Mouse (Mus musculus) mouse trophoblast stem cell (cell line): ENCODE data around the gene Dimt1.
"Not testable (repeated sequence)": the region's sequence is repeated elsewhere in the genome, so short reads cannot be mapped to it uniquely, and the experiment has no call there.

Experiments
- in situ Hi-C, 2 experiments: fragments of 300-500 bp; cut with MseI, MboI; formaldehyde crosslinking; loops; 2 replicates in 1 of 2; 3 replicates in 1 of 2; pipeline ENCODE4 v1.15.1; 2025

The Dimt1 gene

GRCm38 (mm10) chr13:106946594-106947540, at the start of gene Dimt1:
TSS of gene Dimt1 (plus strand) at chr13:106947127.
- in situ Hi-C loops, result no loop called here

DNA sequence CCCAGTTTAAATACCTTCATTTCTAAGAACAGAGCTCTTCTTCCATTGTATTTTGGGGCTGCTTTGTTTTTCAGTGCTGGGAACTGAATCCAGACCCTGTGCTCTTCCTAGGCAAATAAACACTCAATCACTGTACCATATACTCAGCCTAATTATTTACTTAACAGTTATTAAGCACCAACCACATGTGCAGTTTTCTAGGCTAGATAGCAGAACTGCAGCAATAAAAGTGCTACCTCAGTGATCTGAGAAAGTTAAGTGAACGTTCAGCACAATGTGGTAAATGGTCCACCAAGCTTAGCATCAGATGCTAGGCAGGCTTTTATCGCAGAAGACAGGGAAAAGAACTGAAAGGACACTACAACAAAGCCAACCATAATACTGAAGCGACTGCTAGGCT, 42.3 kb upstream of the Dimt1 start:
- in situ Hi-C loops, result no loop called here

DNA sequence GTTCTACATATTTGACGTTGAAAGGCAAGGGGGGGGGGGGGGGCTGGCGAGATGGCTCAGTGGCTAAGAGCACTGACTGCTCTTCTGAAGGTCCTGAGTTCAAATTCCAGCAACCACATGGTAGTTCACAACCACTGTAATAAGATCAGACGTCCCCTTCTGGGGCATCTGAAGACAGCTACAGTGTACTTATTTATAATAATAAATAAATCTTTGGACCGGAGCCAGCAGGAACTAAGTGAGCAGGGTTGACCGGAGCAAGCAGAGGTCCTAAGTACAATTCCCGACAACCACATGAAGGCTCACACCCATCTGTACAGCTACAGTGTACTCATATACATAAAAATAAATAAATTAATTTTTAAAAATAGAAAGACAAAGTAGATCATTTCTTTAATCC, 41.8 kb upstream of the Dimt1 start:
- in situ Hi-C loops, result not testable (repeated sequence)

GRCm38 (mm10) chr13:106907273-106907672, 39.7 kb upstream of the Dimt1 start:
- in situ Hi-C loops, result no loop called here

DNA sequence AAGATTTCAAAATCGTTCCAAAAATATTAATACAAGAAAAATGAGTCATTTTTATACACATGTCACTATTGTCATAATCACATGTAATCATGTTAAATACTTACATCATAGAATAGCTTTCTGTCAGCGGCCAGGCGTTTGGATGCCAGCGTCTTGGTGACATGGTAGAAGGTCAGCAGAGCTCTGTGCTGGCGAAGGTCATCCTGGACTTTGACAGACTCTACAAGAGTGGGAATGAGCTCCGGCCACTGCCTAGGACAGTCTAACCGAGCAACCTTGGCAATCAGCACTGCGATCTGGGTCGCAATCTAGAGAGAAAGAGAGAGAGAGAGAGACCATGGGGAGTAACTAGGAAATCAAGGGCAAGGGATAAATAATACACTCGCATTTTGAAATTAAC, 36.8 kb upstream of the Dimt1 start:
- in situ Hi-C loops, result no loop called here

- in situ Hi-C loops, result no loop called here
Observed at GRCm38 (mm10) chr13:106913125-106913736, 33.7 kb upstream of the Dimt1 start.

- in situ Hi-C loops, result no loop called here
Observed at GRCm38 (mm10) chr13:106918322-106919050, 28.4 kb upstream of the Dimt1 start.

DNA sequence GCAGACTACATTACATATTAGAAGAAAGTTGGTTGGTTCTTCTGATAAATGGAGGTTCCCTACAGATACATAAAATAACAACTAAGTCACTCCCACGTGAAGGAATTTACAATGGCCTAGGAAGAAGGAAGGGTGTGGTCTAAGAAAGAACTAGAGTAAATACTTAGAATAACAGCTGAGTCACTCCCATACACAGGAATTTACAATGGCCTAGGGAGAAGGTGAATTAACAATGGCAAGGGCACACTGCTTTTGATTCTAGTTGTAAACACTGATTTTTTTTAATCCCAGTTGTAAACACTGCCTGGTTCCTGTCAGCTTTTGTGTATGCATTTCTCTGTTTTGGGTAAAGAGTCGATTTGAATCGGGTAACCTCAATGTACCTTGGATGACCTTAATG, 21.0 kb upstream of the Dimt1 start:
- in situ Hi-C loops, result not testable (repeated sequence)

DNA sequence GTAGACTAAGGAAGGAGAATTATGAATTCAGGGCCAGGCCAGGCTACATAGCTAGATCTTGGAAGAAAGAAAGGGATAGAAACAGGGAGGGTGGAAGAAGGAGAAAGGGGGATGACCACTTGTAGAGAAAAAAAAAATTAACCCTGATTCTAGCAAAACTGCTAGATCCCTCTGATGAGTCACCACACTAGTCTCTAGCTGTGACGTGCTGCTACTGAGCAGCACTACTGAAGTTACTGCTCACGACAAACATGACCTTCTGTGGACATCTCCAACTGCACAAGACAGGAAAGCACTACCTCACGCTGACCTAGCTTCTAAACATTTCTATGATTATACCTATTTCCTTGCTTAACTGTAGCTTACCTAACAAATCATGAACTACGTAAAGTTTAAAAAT, 18.6 kb upstream of the Dimt1 start:
- in situ Hi-C loops, result no loop called here

DNA sequence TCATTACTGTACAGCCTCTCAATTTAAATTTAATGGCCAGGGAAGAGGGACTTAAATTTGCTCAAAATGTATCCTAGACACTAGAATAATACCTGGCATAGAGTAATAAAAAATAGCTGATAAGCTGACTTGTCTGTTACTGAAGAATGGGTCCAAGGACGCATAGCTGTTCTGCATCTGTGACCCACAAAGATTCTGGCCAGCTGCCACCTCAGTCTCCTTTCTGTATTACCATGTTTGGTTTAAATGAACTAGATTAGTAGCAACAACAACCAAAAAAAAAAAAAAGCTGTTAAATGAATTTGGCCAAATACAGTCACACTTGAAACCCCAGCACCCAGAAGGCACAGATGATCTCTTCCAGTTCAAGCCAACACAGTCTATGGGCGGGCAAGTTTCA, 17.7 kb upstream of the Dimt1 start:
- in situ Hi-C loops, result no loop called here

DNA sequence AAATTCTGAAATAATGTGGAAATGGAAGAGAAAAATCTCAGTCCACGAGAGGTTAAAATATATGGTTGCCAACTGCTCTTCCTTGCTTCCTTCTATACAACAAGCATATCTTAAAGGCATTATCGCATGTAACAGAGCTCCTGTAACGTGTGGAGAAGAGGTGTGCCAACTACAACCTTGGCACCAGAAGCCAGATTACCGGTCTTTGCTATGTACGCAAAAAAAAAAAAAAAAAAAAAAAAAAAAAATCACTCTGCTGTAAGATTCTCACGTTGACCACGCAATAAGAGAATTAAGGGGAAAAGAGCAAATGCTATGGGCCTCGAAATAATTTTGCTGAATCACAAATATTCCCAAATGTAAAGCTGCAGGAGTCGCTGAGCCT, 11.1 kb upstream of the Dimt1 start:
- in situ Hi-C loops, result no loop called here

- in situ Hi-C loops, result no loop called here
Observed at GRCm38 (mm10) chr13:106936256-106937137, 10.4 kb upstream of the Dimt1 start, which contains the start of gene Ipo11. TSS of gene Ipo11 (minus strand) at chr13:106936958.

GRCm38 (mm10) chr13:106937138-106937472, 9.8 kb upstream of the Dimt1 start:
- in situ Hi-C loops, result no loop called here

DNA sequence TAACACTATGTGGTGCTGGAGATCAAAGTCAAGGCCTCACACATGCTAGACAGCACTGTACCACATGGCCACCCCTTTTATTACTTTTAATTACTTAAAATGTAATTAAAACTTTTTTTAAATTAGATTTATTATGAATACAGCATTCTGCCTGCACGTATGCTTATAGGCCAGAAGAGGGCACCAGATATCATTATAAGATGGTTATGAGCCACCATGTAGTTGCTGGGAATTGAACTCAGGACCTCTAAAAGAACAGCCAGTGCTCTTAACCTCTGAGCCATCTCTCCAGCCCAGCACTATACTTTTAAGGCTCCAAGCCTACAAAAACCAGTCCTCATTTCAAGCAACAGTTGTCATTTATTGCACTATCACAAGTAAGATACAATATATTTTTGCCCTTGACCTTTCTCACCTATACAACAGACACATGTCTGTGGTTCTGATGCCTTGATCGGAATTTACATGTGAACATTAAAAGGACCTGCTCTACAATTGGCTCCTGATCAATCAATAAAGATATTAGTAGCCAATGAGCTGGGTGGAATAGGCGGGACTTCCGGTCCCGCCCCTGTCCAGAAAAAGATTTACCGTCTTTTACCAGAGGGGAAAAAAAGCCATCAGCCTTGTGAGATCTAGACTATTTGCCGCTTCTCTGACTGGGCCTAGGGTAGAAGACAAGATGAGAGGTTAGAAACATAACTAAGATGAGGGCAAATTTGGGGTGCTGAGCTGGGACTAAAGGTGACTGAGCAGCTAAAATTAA, 5.5 kb upstream of the Dimt1 start:
- in situ Hi-C loops, result no loop called here

DNA sequence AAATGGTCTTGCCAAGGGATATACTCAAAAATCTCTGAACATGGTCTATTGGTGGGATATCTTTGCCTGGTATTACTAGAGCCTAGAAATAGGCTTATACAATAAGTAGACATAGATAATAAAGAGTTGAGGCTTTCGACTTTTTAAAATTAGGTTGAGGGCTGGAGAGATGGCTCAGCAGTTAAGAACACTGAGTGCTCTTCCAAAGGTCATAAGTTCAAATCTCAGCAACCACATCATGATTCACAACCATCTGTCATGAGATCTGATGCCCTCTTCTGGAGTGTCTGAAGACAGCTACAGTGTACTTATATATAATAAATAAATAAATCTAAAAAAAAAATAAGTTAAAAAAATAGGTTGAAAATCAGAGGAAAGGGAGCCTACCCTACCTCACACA, 4.2 kb upstream of the Dimt1 start:
- in situ Hi-C loops, result no loop called here

DNA sequence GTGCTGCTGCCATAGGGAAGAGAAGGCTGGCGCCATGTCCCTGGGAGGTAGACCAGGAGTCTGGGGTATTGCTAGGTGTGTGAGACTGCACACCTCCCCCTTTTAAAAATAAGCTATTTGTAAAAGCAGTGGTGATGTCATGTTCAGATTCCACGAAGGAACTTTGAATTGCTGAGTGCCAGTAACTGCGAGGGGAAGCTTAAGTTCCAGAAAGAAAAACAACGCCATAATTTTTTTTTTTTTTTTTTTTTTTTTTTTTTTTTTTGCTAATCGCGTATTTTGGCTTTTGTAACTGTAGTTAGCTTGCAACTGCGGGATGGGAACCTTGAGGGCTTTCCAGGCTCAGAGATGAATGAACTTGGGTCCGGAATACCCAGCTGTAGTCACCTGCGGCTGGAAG, 1.4 kb upstream of the Dimt1 start:
- in situ Hi-C loops, result no loop called here

- in situ Hi-C loops, result no loop called here
Observed at GRCm38 (mm10) chr13:106947583-106947982, 656 bp downstream of the Dimt1 start.

- in situ Hi-C loops, result no loop called here
Observed at GRCm38 (mm10) chr13:106954880-106955279, 8.0 kb downstream of the Dimt1 start.

- in situ Hi-C loops, result no loop called here
Observed at GRCm38 (mm10) chr13:106957554-106957953, 10.6 kb downstream of the Dimt1 start.

DNA sequence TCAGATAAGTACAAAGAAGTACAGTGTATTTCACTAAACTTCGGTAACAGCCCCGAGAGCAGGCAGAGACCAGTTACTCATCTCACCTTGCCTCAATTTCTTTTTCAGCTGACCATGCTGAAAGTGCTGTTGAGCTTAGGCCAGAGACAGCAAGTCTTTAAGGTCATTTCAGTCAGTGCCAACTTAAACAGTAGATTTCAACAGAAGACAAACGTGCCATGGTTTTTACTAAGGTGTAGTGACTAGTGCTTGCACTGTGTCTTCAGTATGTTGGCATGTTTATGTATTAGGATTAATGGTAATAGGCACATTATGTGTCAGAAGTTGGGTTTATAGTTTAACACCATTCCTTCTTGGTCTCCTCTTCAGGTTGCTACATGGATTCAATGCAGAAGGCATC, 11.4 kb downstream of the Dimt1 start:
- in situ Hi-C loops, result no loop called here

GRCm38 (mm10) chr13:106960557-106960956, 13.6 kb downstream of the Dimt1 start:
- in situ Hi-C loops, result no loop called here
